Mouse (Mus musculus): ENCODE results near the gene Zfp523. TPM values are rescaled to one million over a fixed set of nuclear protein-coding genes. Genes with fewer than 3 reads are reported as not detected.

The Zfp523 gene
- total and polyA plus RNA-seq, 3 experiments, result 29.5 to 53.0 TPM; not detected in 1

GRCm38 (mm10) chr17:28207092-28207491, 30.2 kb downstream of the Zfp523 start:
- peaks cover 37% of the 10 kb centered on the region for H3K79me2 ChIP-seq (ENCODE audit: control insufficient read depth, insufficient read depth, low read length, poor library complexity)
- DNase-seq (ENCODE audit: low read depth, low spot score), result no peak
- H3K9ac ChIP-seq (ENCODE audit: control insufficient read depth, low read depth, low read length, poor library complexity, severe bottlenecking), result peak overlapping the region; percentile 85
- peak overlapping the region; percentile 52 to 78 for H3K4me3 ChIP-seq (ENCODE audit: control insufficient read depth in 1 of 2, insufficient read depth in 1 of 2, low read depth in 2 of 2, low read length in 2 of 2)
- H3K9me3 ChIP-seq (replicated peaks; ENCODE audit: insufficient read depth, low read length), result no peaks in the 10 kb centered on the region
- peak overlapping the region; percentile 96 for H3K27ac ChIP-seq (ENCODE audit: control insufficient read depth, low read depth, low read length)
- TF ChIP-seq MYC (IDR thresholded peaks at IDR 0.05; ENCODE audit: low read depth, low read length) (no peak), TAL1 (IDR thresholded peaks at IDR 0.05; ENCODE audit: low read length) (no peak), ZMIZ1 (IDR thresholded peaks at IDR 0.05; ENCODE audit: low read depth, low read length) (no peak), RAD21 (IDR thresholded peaks at IDR 0.05; ENCODE audit: low read depth, low read length) (no peak), USF1 (IDR thresholded peaks at IDR 0.05; ENCODE audit: low read depth, low read length) (no peak), ZNF384 (IDR thresholded peaks at IDR 0.05; ENCODE audit: low read depth, low read length) (no peak), E2F4 (IDR thresholded peaks at IDR 0.05; ENCODE audit: borderline replicate concordance, low read depth, low read length) (no peak), SMC3 (IDR thresholded peaks at IDR 0.05; ENCODE audit: low read depth, low read length) (no peak)
- no peaks in the 10 kb centered on the region for H3K27me3 ChIP-seq (ENCODE audit: control insufficient read depth in 1 of 2, insufficient read depth in 2 of 2, low read length in 2 of 2)
- peaks cover 9 to 25% of the 10 kb centered on the region in 2 experiments for H3K4me1 ChIP-seq (ENCODE audit: control insufficient read depth in 1 of 2, insufficient read depth in 2 of 2, low read length in 2 of 2)
- H3K36me3 ChIP-seq (ENCODE audit: control insufficient read depth in 1 of 2, insufficient read depth in 2 of 2, low read length in 2 of 2), result peaks cover 0 to 17% of the 10 kb centered on the region in 2 experiments; a peak in 2 of 4 replicates

- Histone ChIP-seq H3K4me3 (ENCODE audit: control insufficient read depth in 1 of 2, insufficient read depth in 1 of 2, low read depth in 2 of 2, low read length in 2 of 2) (peak within 1 kb of the TSS; percentile 78 to 79), H3K27ac (ENCODE audit: control insufficient read depth, low read depth, low read length) (peak within 1 kb of the TSS; percentile 96), H3K79me2 (ENCODE audit: control insufficient read depth, insufficient read depth, low read length, poor library complexity) (peaks cover 37% of the 10 kb centered on the region), H3K4me1 (ENCODE audit: control insufficient read depth in 1 of 2, insufficient read depth in 2 of 2, low read length in 2 of 2) (peaks cover 9 to 31% of the 10 kb centered on the region in 2 experiments), H3K36me3 (ENCODE audit: control insufficient read depth in 1 of 2, insufficient read depth in 2 of 2, low read length in 2 of 2) (peaks cover 0 to 21% of the 10 kb centered on the region in 2 experiments; a peak in 2 of 4 replicates), H3K9ac (ENCODE audit: control insufficient read depth, low read depth, low read length, poor library complexity, severe bottlenecking) (peak within 1 kb of the TSS; percentile 85), H3K9me3 (replicated peaks; ENCODE audit: insufficient read depth, low read length) (no peaks in the 10 kb centered on the region), H3K27me3 (ENCODE audit: control insufficient read depth in 1 of 2, insufficient read depth in 2 of 2, low read length in 2 of 2) (no peaks in the 10 kb centered on the region)
- peak; percentile 93 for DNase-seq (ENCODE audit: low read depth, low spot score)
- TF ChIP-seq ETS1 (IDR thresholded peaks at IDR 0.05; ENCODE audit: low read depth, low read length) (peak; percentile 78), MAX (IDR thresholded peaks at IDR 0.05; ENCODE audit: low read length) (0 out of 2 replicates have a peak, but pooled peaks have one; percentile 35), SIN3A (IDR thresholded peaks at IDR 0.05; ENCODE audit: low read length) (peak; percentile 90), POLR2A (IDR thresholded peaks at IDR 0.05; ENCODE audit: control insufficient read depth in 1 of 2, insufficient read depth in 1 of 2, low read depth in 1 of 2, low read length in 2 of 2, poor library complexity in 1 of 2) (peak; percentile 92 to 95), TCF12 (IDR thresholded peaks at IDR 0.05; ENCODE audit: low read depth, low read length) (peak; percentile 86), MAZ (IDR thresholded peaks at IDR 0.05; ENCODE audit: low read depth, low read length) (peak; percentile 89), TAL1 (IDR thresholded peaks at IDR 0.05; ENCODE audit: low read length) (no peak), ZC3H11A (IDR thresholded peaks at IDR 0.05; ENCODE audit: low read depth, low read length) (peak; percentile 49), JUND (IDR thresholded peaks at IDR 0.05; ENCODE audit: low read depth, low read length) (no peak), EP300 (IDR thresholded peaks at IDR 0.05; ENCODE audit: low read depth in 1 of 2, low read length in 2 of 2) (peak; percentile 61 to 84; a peak in 3 of 4 replicates), CHD1 (IDR thresholded peaks at IDR 0.05; ENCODE audit: low read depth, low read length) (peak; percentile 89), MYC (IDR thresholded peaks at IDR 0.05; ENCODE audit: low read depth, low read length) (peak; percentile 56; the same call in 1 of the 2 replicates), POLR2AphosphoS5 (IDR thresholded peaks at IDR 0.05; ENCODE audit: borderline replicate concordance, low read depth, low read length) (0 out of 2 replicates have a peak, but pooled peaks have one; percentile 72), MXI1 (IDR thresholded peaks at IDR 0.05; ENCODE audit: low read depth, low read length) (peak; percentile 86), ELF1 (IDR thresholded peaks at IDR 0.05; ENCODE audit: low read depth, low read length) (peak; percentile 88), USF2 (IDR thresholded peaks at IDR 0.05; ENCODE audit: borderline replicate concordance in 1 of 2, insufficient read depth in 1 of 2, low read depth in 1 of 2, low read length in 2 of 2) (no peak), UBTF (IDR thresholded peaks at IDR 0.05; ENCODE audit: borderline replicate concordance, insufficient read depth, low read depth, low read length) (0 out of 2 replicates have a peak, but pooled peaks have one; percentile 63), KAT2A (conservative IDR thresholded peaks at IDR 0.05; ENCODE audit: low read depth, low read length) (no peak; the same call in 1 of the 2 replicates), ZNF384 (IDR thresholded peaks at IDR 0.05; ENCODE audit: low read depth, low read length) (0 out of 2 replicates have a peak, but pooled peaks have one; percentile 11), MAFK (IDR thresholded peaks at IDR 0.05; ENCODE audit: borderline replicate concordance, low read depth, low read length) (no peak), TBP (IDR thresholded peaks at IDR 0.05; ENCODE audit: low read depth, low read length) (peak; percentile 90), HCFC1 (IDR thresholded peaks at IDR 0.05; ENCODE audit: low read depth, low read length) (no peak), RAD21 (IDR thresholded peaks at IDR 0.05; ENCODE audit: low read depth, low read length) (peak; percentile 63), SMC3 (IDR thresholded peaks at IDR 0.05; ENCODE audit: low read depth, low read length) (peak; percentile 59), MEF2A (IDR thresholded peaks at IDR 0.05; ENCODE audit: extremely low read depth, insufficient replicate concordance, low read depth, low read length, poor library complexity, severe bottlenecking) (no peak)
Observed at GRCm38 (mm10) chr17:28207591-28208313, 30.8 kb downstream of the Zfp523 start, which contains the start of gene Def6. TSS of gene Def6 (plus strand) at chr17:28207778.
